Mouse (Mus musculus) heart, embryonic 11.5 days (tissue): ENCODE results near the gene Zc3h14. TPM values are rescaled to one million over a fixed set of nuclear protein-coding genes. Genes with fewer than 3 reads are reported as not detected.

ENCODE experiments used
- ATAC-seq: fragments of 200-750 bp; cut with Nextera tagmentation; replicated peaks from 2 replicates; pipeline ENCODE4 v1.8.0; 2017; ENCODE audit warnings: moderate library complexity; ENCODE audit not compliant: insufficient number of reproducible peaks, low FRiP score, low TSS enrichment
- H3K27ac ChIP-seq: fragments of 300-500 bp; sonication (generic); 2 replicates; pipeline ENCODE4 v1.5.1; 2014; ENCODE audit warnings: mild to moderate bottlenecking, low read depth, low read length
- H3K27me3 ChIP-seq: fragments of 300-500 bp; sonication (generic); 2 replicates; pipeline ENCODE4 v1.6.1; 2014; ENCODE audit warnings: mild to moderate bottlenecking, low read length, mixed read lengths; ENCODE audit not compliant: control insufficient read depth, insufficient read depth
- H3K36me3 ChIP-seq: fragments of 300-500 bp; sonication (generic); 2 replicates; pipeline ENCODE4 v1.6.1; 2014; ENCODE audit warnings: mild to moderate bottlenecking, low read length, moderate library complexity, mixed read lengths; ENCODE audit not compliant: control insufficient read depth, insufficient read depth
- H3K4me1 ChIP-seq: fragments of 300-500 bp; sonication (generic); 2 replicates; pipeline ENCODE4 v1.6.1; 2014; ENCODE audit warnings: low read length; ENCODE audit not compliant: control insufficient read depth, insufficient read depth
- H3K4me2 ChIP-seq: fragments of 300-500 bp; sonication (generic); 2 replicates; pipeline ENCODE4 v1.6.1; 2014; ENCODE audit warnings: mild to moderate bottlenecking, moderate library complexity
- H3K4me3 ChIP-seq: fragments of 300-500 bp; sonication (generic); 2 replicates; pipeline ENCODE4 v1.5.1; 2014; ENCODE audit warnings: low read depth, low read length
- H3K9ac ChIP-seq: fragments of 300-500 bp; sonication (generic); 2 replicates; pipeline ENCODE4 v1.6.1; 2014; ENCODE audit warnings: mild to moderate bottlenecking, low read depth, low read length, moderate library complexity
- H3K9me3 ChIP-seq: fragments of 300-500 bp; sonication (generic); replicated peaks from 2 replicates; pipeline ENCODE4 v1.6.1; 2016; ENCODE audit warnings: low read length; ENCODE audit not compliant: control insufficient read depth
- WGBS: fragments of 180-500 bp; shearing (Covaris S2); extraction: QIAGEN DNeasy Blood & Tissue Kit; methylation state at CpG from one replicate; pipeline ENCODE4 v1.1.7; 2014; ENCODE audit not compliant: insufficient replicate concordance; 5-methylcytosine and 5-hydroxymethylcytosine counted together
- polyA plus RNA-seq: library from polyadenylated mRNA; unstranded; fragments of >200 nt; fragmentation: Nextera tagmentation; extraction: Ambion mirVana; gene quantifications from 2 replicates; pipeline ENCODE4 v1.2.1, GENCODE M21; 2014

The Zc3h14 gene
- polyA plus RNA-seq, 1 experiment from 2014 or later: 110 TPM

DNA sequence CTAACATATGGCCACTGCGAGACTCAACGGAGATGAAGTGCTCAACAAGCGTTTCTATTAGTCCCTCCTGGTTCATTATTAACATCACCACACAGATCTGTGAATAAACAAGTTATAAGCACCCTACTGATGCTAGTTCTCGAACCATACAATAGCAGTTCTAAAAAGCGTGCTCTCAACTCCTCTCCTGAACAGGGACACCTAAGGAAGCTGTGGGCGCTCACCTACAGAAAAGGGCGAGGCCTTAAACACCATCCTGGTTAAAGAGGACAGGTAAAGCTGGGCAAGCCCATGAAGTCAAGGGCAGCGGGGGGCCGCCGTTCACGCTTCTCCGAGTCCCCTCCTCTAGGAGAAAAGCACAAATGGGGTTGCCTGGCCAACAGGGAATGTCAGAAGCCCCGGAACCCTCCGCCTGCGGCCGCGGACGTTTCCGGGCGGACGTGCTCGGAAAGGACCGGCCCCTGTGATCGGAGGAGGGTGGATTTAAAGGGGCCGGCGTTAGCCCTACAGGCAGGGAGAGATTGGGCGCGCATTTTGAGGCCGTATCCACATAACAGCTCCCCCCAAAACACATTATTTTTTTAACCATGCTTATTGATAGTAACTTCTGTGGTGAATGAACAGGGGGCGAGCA, 12.4 kb upstream of the Zc3h14 start:
- H3K4me1 ChIP-seq: peaks cover 11% of the 10 kb centered on the region
- peak overlapping the region; percentile 65 for H3K4me3 ChIP-seq
- 0 out of 2 replicates have a peak, but pooled peaks cover 5% of the 10 kb centered on the region for H3K36me3 ChIP-seq
- peak overlapping the region; percentile 80 for H3K9ac ChIP-seq
- H3K27me3 ChIP-seq: no peaks in the 10 kb centered on the region
- peak overlapping the region; percentile 91 for H3K4me2 ChIP-seq
- under 1% methylated on average over 30 of the region's 30 CpGs for WGBS
- peak overlapping the region; percentile 55; the same call in 1 of the 2 replicates for H3K27ac ChIP-seq
- ATAC-seq: peak; percentile 73; the same call in 1 of the 2 replicates
- no peaks in the 10 kb centered on the region for H3K9me3 ChIP-seq

DNA sequence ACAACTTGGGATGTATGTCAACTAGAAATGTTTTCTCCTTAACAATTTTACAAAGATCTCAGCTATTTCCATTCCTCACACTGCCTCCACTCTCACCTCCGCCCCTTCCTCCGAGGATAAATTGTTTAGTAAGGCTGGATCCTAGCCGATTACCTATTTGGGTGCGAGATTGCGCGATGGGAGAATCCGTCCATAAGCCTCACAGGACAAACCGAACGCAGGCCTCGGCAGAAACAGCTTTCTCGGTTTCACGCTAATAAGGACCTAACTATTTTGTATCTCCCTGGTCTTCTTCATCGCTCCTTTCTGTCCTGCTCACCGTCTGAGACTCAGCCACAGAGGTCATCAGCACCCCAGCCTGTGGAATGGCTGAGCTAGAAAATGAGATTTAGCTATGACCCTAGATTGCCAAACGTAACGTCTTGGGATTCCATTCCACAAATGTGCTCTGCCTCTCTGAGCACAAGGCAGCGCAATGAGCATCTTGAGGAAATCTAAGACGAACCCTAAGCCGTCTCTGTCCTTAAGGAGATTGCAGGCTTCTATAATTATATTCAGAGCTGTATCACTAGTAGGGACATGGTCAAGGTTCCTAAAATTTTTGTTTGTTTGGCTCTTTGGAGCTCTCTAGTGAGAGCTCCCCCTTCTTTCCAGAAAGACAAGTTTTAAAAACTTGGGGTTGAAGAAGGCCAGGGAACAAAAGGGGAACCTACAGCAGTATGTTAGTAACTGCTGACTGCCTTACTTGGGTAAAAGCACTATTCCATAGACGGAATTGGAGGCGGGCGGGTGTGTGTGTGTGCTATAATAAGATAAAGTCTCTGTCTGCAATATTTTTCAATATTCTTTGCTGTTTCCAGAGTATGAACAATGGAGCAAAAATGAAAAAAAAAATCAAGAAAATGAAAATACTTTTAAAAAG, 11.6 kb upstream of the Zc3h14 start:
- ATAC-seq: no peak
- peaks cover 11% of the 10 kb centered on the region for H3K4me1 ChIP-seq
- peak overlapping the region; percentile 65 for H3K4me3 ChIP-seq
- H3K27me3 ChIP-seq: no peaks in the 10 kb centered on the region
- peak overlapping the region; percentile 91 for H3K4me2 ChIP-seq
- H3K36me3 ChIP-seq: 0 out of 2 replicates have a peak, but pooled peaks cover 5% of the 10 kb centered on the region
- H3K9me3 ChIP-seq: no peaks in the 10 kb centered on the region
- no peak overlapping the region for H3K27ac ChIP-seq
- WGBS: 9% methylated on average over 22 of the region's 22 CpGs
- peak overlapping the region; percentile 80 for H3K9ac ChIP-seq

DNA sequence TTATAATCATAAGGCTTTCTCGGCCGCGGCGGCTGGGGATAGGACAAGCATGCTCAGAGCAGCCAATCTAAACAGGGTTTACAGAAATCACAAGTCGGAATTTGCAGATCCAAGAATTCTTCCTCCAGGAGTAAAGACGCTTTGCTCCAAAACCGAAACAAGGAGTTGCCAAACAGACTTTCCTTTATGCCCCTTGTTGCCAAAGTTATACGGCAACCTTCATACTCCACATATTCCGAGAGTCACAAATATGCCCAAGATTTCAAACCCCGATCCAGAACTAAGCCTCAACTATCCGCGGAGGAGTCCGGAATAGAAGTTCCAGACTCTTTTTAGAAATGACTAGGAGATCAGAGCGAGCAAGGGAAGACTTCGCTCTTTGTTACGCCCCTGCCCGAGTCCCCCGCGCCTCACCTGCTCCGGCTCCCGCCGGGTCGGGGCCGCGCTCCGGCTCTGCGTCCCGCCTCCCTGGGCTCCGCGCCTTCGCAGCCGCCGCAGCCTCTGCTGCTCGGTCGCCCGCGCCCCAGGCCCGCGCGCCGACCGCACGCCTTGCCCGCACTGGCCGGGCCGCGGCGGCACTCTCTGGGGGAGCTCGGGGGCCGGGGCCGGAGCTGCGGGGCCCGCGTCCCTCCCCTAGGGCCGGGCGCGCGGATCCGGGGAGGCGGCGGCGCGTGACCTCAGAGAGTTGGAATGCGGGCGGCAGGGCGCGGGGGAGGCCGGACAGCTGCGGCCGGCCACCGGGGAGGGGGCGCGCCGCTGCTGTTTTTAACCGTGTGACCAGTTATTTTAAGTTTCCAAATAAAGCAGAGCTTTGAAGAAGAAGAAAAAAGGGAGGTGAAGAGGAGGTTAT, 9.6 kb upstream of the Zc3h14 start, which contains the start of gene Ptpn21:
TSS of gene Ptpn21 (minus strand) at position 455 of the 850 bp plus-strand sequence.
- Histone ChIP-seq H3K4me2 (peak within 1 kb of the TSS; percentile 65), H3K27ac (peak within 1 kb of the TSS; percentile 95), H3K36me3 (0 out of 2 replicates have a peak, but pooled peaks cover 2% of the 10 kb centered on the region), H3K4me3 (peak within 1 kb of the TSS; percentile 90), H3K27me3 (no peaks in the 10 kb centered on the region), H3K9me3 (no peaks in the 10 kb centered on the region), H3K4me1 (peaks cover 11% of the 10 kb centered on the region), H3K9ac (peak within 1 kb of the TSS; percentile 97)
- WGBS: under 1% methylated on average over 75 of the region's 75 CpGs
- peak; percentile 76 for ATAC-seq

DNA sequence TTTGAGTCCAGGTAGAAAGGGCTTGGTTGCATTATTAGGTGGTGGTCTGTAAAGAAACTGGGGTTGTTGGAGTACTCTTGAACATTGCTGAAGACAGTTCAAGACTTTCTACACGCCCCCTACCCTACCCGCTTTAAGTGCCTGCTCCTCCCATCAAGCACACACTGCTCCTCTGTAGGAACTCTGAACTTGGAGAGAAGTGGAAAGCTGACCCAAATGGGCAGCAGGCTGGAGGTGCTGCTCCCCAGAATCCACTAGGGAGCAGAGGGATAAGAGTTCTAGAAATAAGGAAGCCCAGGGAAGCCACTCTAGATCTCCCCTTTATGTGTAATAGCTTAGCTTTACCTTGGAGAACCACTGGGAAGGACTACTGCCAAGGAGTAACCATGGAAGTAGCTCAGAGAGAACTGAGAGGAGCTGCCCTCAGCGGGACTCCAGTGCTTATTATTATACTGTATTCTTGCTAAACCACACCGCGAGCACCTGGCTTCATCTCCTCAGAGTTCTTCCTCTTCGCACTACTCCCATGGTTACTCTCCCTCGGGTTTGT, 8.9 kb upstream of the Zc3h14 start:
- Histone ChIP-seq H3K27me3 (no peaks in the 10 kb centered on the region), H3K4me1 (peaks cover 11% of the 10 kb centered on the region), H3K9ac (peak overlapping the region; percentile 97), H3K4me3 (peak overlapping the region; percentile 90), H3K9me3 (no peaks in the 10 kb centered on the region), H3K4me2 (peak overlapping the region; percentile 65), H3K27ac (peak overlapping the region; percentile 95), H3K36me3 (no peaks in the 10 kb centered on the region)
- ATAC-seq: 0 out of 2 replicates have a peak, but pooled peaks have one; percentile 37
- WGBS: 10% methylated on average over 7 of the region's 7 CpGs

DNA sequence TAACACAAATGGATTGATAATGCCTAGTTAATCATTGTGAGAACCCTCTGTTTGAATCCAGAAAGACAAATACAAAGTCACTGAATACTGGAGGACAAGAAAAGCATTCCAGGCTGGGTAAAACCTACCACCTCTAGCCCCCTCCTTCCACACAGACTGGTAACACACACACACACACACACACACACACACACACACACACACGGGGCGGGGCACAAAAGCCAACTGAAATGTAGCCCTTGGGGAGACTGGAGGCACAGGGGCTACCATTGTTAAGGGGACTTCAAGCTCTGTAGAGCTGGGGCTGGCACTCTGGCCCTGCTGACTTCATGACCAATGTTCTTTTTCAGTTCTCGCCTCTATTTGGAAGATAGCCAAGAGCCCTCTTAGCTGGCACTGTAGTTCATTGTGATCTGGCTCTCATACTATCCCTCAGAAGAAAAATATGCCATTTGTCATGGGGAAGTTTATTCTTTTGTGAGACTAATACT, 5.7 kb upstream of the Zc3h14 start:
- no peak for ATAC-seq
- WGBS: 55% methylated on average over 3 of the region's 3 CpGs
- Histone ChIP-seq H3K9ac (no peak overlapping the region), H3K27me3 (no peaks in the 10 kb centered on the region), H3K4me3 (no peak overlapping the region), H3K4me1 (0 out of 2 replicates have a peak, but pooled peaks cover 6% of the 10 kb centered on the region), H3K27ac (no peak overlapping the region), H3K36me3 (no peaks in the 10 kb centered on the region), H3K9me3 (no peaks in the 10 kb centered on the region), H3K4me2 (no peak overlapping the region)

DNA sequence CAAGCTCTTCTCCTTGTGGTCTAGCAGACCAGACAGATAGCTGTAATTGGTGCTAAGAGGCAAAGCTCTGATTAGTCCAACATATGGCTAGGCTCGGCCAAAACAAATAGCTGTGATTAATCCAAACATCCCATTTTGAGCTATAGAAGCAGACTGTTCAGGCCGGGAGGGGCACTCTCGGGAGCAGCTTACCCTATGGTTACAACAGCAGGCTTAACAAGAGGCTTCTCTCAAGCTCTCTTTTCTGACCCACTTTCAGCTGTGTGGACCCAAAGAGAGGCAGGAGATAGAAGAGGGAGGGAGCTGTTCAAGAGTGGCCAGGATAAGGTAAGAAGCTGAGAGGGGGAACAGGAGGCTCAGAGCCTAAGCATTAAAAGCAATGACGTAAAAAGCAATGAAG, 1.1 kb upstream of the Zc3h14 start:
- H3K4me1 ChIP-seq: peaks cover 10% of the 10 kb centered on the region
- no peak overlapping the region for H3K9ac ChIP-seq
- WGBS: 56% methylated on average over 4 of the region's 4 CpGs
- H3K27ac ChIP-seq: no peak overlapping the region
- H3K27me3 ChIP-seq: no peaks in the 10 kb centered on the region
- H3K36me3 ChIP-seq: 0 out of 2 replicates have a peak, but pooled peaks cover 2% of the 10 kb centered on the region
- no peak overlapping the region for H3K4me3 ChIP-seq
- no peak for ATAC-seq
- H3K4me2 ChIP-seq: no peak overlapping the region
- no peaks in the 10 kb centered on the region for H3K9me3 ChIP-seq

DNA sequence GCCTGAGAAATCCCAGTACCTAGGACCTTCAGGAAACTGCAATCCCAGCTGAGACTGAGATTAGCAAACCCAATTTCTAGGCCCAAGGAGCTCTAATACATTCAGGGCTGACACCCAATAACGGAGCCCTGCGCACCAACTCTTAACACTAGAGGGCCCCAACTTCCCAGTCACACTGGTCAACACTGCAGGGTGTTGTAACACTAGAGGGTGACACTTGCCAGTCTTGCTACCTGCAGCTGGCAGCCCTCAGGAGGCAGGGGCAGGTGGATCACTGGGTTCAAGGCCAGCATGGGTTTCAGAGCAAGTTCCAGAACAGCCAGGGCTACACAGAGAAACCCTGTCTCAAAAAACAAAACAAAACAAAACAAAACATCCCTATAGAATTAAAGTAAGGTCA, 633 bp upstream of the Zc3h14 start:
- ATAC-seq: peak; percentile 56; the same call in 1 of the 2 replicates
- Histone ChIP-seq H3K27ac (no peak overlapping the region), H3K9me3 (no peaks in the 10 kb centered on the region), H3K36me3 (0 out of 2 replicates have a peak, but pooled peaks cover 3% of the 10 kb centered on the region), H3K27me3 (no peaks in the 10 kb centered on the region), H3K4me1 (peaks cover 10% of the 10 kb centered on the region), H3K9ac (no peak overlapping the region), H3K4me2 (peak overlapping the region; percentile 20; the same call in 1 of the 2 replicates), H3K4me3 (no peak overlapping the region)
- 7% methylated on average over 2 of the region's 2 CpGs for WGBS
